Mouse (Mus musculus) thymus, postnatal 0 days (tissue): Measurements from ENCODE around the gene Ints6. TPM values are rescaled to one million over a fixed set of nuclear protein-coding genes. Genes with fewer than 3 reads are reported as not detected.

Experiments
- DNase-seq: peaks from one replicate; pipeline ENCODE4 v3.0.0-alpha.2; 2015; ENCODE audit warnings: low spot score
- polyA plus RNA-seq: library from polyadenylated mRNA; unstranded; fragments of >200 nt; fragmentation: Nextera tagmentation; extraction: Ambion mirVana; gene quantifications from 2 replicates; pipeline ENCODE4 v1.2.1, GENCODE M21; 2015

Ints6 gene
- polyA plus RNA-seq, 1 experiment from 2014 or later: 15.5 TPM

DNA sequence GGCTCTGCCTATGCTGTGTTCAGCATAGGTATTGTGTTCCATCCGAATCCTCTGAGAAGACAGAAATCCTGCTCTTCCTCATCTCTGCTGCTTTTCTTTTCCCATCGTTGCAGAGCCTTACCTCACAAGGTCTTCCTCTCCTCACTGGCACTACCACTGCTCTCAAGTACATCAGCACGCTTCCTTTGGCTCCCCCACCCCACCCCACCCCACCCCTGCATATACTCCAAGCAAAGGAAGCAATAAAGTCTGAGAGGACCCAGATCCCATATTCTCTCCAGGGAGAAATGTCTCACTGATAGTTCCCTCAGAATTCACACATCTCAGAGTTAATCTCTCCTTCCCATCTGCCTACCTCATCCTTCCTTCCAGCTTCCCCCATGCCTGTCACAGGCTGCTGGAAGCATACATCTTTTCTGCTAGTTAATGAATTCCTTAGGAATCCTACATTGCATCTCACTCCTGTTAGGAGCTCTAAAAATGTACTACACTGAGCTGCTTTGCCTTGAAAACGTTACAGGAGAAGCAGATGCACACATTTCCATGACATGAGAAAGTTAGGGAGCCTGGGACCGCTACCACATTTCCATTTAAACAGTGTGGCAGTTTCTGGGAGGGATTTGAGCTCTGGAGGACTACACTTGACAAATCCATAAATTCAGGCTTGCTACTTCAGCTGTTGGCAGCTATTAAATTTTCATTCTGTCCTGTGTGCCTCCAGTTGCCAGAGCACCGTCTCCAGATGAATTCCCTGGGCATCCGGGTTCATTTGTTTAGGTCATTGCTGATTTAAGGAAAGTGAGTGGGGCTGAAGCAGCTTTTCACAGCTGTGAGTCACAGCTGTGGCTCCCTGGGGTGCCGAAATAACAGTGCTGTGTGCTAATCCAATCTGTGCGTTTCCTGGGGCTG, 123.3 kb downstream of the Ints6 start:
- DNase-seq: no peak

DNA sequence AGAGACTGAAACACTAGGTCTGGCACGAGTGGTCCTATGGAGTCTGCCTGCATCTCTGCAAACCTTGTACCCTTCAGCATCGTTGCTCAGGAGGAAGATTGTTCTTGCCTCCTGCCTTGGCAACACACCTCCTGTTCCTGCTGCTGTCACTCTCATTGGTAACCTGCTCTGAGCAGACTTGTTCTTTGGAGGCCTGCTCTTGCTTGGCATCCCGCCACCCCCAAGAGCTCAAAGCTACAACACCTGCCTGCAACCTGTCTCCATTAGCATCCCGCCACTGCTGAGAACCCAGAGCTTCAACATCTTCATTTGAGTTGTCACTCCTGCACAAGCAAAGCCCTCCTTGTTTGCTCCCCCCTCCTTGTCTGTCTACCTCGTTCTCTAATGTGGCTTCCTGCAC, 133.0 kb downstream of the Ints6 start:
- DNase-seq: no peak

Other genes with a start within 250 kb of the Ints6 start
- gene Fam124a, start 205.4 kb downstream of the Ints6 start, polyA plus RNA-seq: 0.35 and 0.53 TPM in 2 replicates
- gene Gm4131, start 194.2 kb downstream of the Ints6 start, polyA plus RNA-seq: not detected in 2 replicates
- gene Serpine3, start 97.5 kb downstream of the Ints6 start, polyA plus RNA-seq: 0.12 TPM in 1 of 2 replicates, not detected in the other
- gene Wdfy2, start 76.5 kb upstream of the Ints6 start, polyA plus RNA-seq: 4.2 and 5.1 TPM in 2 replicates
- gene Defb48, start 223.3 kb upstream of the Ints6 start, polyA plus RNA-seq: not detected in 2 replicates
- not detected in 2 replicates for gene Defb47, start 236.9 kb upstream of the Ints6 start, polyA plus RNA-seq